12 mouse cellular contexts compared by ENCODE assay signal in the genomic region with DNA sequence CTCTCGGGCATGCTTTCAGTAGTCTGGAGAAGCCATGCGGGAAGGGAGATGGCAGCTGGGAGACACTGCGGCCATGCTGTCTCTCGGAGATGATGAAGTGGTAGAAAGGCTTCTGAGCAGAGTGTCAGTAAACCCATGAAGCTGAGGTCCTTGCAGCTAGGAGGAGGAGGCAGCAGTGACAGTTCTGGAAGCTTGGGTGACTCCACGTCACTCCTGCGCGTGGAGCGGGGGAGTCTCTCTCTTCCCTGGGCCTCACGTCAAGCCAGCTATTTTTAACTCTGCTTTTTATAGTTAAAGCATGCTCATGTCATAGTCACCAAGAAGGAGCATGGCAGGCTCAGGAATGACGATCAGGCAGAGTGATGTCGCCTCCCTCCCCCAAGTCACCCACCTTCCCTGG. TPM values are rescaled to one million over a fixed set of nuclear protein-coding genes. Genes with fewer than 3 reads are reported as not detected.
DNase-seq lines count a peak whose midpoint lies in the region; ATAC-seq and TF ChIP-seq lines count a peak whose summit lies in the region.
"Had no signal": no experiment of that assay in that cellular context is flagged by ENCODE, and none has a peak within 500 bp of the region (broad histone marks: within the 10 kb centered on the region; RNA-seq: fewer than 3 reads in every experiment).

No protein-coding gene starts in this region.

- TF ChIP-seq EP300 in liver, postnatal 0 days (IDR thresholded peaks at IDR 0.05; ENCODE audit: low read depth): no peak

- no peak overlapping the region for H3K4me3 ChIP-seq in forebrain, embryonic 14.5 days (ENCODE audit: low read depth, low read length)
- no peak overlapping the region for H3K4me3 ChIP-seq in forebrain, embryonic 13.5 days
- H3K4me3 ChIP-seq in liver, postnatal 0 days (ENCODE audit: low read depth, low read length): no peak overlapping the region
- no peak overlapping the region for H3K4me3 ChIP-seq in intestine, embryonic 16.5 days (ENCODE audit: low read length)
- H3K4me3 ChIP-seq in midbrain, postnatal 0 days (ENCODE audit: low read depth, low read length): no peak overlapping the region
- H3K4me3 ChIP-seq: embryonic facial prominence, embryonic 15.5 days; neural tube, embryonic 13.5 days had no signal

- intact Hi-C loops in left cerebral cortex, postnatal 36 days (cut with DNase I): loop anchor here (5.0 kb wide), 1 partner anchor 39 kb away; no protein-coding TSS in a partner anchor

- WGBS in forebrain, embryonic 14.5 days: 79% methylated on average over 11 of the region's 11 CpGs
- WGBS in forebrain, embryonic 13.5 days: 82% methylated on average over 11 of the region's 11 CpGs
- WGBS in liver, postnatal 0 days (ENCODE audit: insufficient replicate concordance): 67% methylated on average over 11 of the region's 11 CpGs
- 72% methylated on average over 11 of the region's 11 CpGs for WGBS in intestine, embryonic 16.5 days
- WGBS in midbrain, postnatal 0 days: 78% methylated on average over 11 of the region's 11 CpGs

- H3K36me3 ChIP-seq in forebrain, embryonic 14.5 days (ENCODE audit: control insufficient read depth, insufficient read depth, low read length): no peaks in the 10 kb centered on the region
- no peaks in the 10 kb centered on the region for H3K36me3 ChIP-seq in forebrain, embryonic 13.5 days (ENCODE audit: poor library complexity, severe bottlenecking)
- H3K36me3 ChIP-seq in liver, postnatal 0 days (replicated peaks; ENCODE audit: insufficient read depth, low read length): no peaks in the 10 kb centered on the region
- no peaks in the 10 kb centered on the region for H3K36me3 ChIP-seq in intestine, embryonic 16.5 days (ENCODE audit: control insufficient read depth, insufficient read depth, low read length)
- no peaks in the 10 kb centered on the region for H3K36me3 ChIP-seq in midbrain, postnatal 0 days (ENCODE audit: insufficient read depth, low read length)
- H3K36me3 ChIP-seq: embryonic facial prominence, embryonic 15.5 days; neural tube, embryonic 13.5 days had no signal

- ATAC-seq in forebrain, embryonic 14.5 days: no peak
- ATAC-seq in forebrain, embryonic 13.5 days: no peak
- no peak for ATAC-seq in liver, postnatal 0 days
- ATAC-seq in intestine, embryonic 16.5 days: no peak
- ATAC-seq in midbrain, postnatal 0 days (ENCODE audit: low FRiP score): no peak

- no peak overlapping the region for H3K27ac ChIP-seq in forebrain, embryonic 14.5 days (ENCODE audit: low read depth, low read length)
- H3K27ac ChIP-seq in forebrain, embryonic 13.5 days: no peak overlapping the region
- no peak overlapping the region for H3K27ac ChIP-seq in liver, postnatal 0 days (ENCODE audit: low read depth)
- no peak overlapping the region for H3K27ac ChIP-seq in intestine, embryonic 16.5 days (ENCODE audit: low read length)
- H3K27ac ChIP-seq in midbrain, postnatal 0 days (ENCODE audit: low read depth, low read length): no peak overlapping the region
- H3K27ac ChIP-seq: embryonic facial prominence, embryonic 15.5 days; neural tube, embryonic 13.5 days had no signal

- no peaks in the 10 kb centered on the region for H3K9me3 ChIP-seq in forebrain, embryonic 14.5 days (replicated peaks; ENCODE audit: control insufficient read depth, low read length)
- no peaks in the 10 kb centered on the region for H3K9me3 ChIP-seq in forebrain, embryonic 13.5 days (replicated peaks)
- H3K9me3 ChIP-seq in liver, postnatal 0 days (ENCODE audit: low read length): no peaks in the 10 kb centered on the region
- H3K9me3 ChIP-seq in intestine, embryonic 16.5 days (ENCODE audit: control insufficient read depth, low read length): no peaks in the 10 kb centered on the region; the same call in 1 of the 2 replicates
- no peaks in the 10 kb centered on the region for H3K9me3 ChIP-seq in midbrain, postnatal 0 days (ENCODE audit: low read length)
- H3K9me3 ChIP-seq: embryonic facial prominence, embryonic 15.5 days; neural tube, embryonic 13.5 days had no signal

- no peaks in the 10 kb centered on the region for H3K27me3 ChIP-seq in forebrain, embryonic 14.5 days (replicated peaks; ENCODE audit: control insufficient read depth, insufficient read depth, low read length)
- no peaks in the 10 kb centered on the region for H3K27me3 ChIP-seq in forebrain, embryonic 13.5 days
- no peaks in the 10 kb centered on the region for H3K27me3 ChIP-seq in liver, postnatal 0 days (ENCODE audit: insufficient read depth, low read length)
- H3K27me3 ChIP-seq in intestine, embryonic 16.5 days (replicated peaks; ENCODE audit: control insufficient read depth, insufficient read depth, low read length): no peaks in the 10 kb centered on the region
- no peaks in the 10 kb centered on the region for H3K27me3 ChIP-seq in midbrain, postnatal 0 days (ENCODE audit: insufficient read depth, low read length)
- H3K27me3 ChIP-seq: embryonic facial prominence, embryonic 15.5 days had no signal

- no peak overlapping the region for H3K9ac ChIP-seq in forebrain, embryonic 14.5 days (ENCODE audit: low read length)
- H3K9ac ChIP-seq in forebrain, embryonic 13.5 days: no peak overlapping the region
- no peak overlapping the region for H3K9ac ChIP-seq in liver, postnatal 0 days (replicated peaks)
- no peak overlapping the region for H3K9ac ChIP-seq in intestine, embryonic 16.5 days (ENCODE audit: low read depth, low read length)
- H3K9ac ChIP-seq in midbrain, postnatal 0 days (replicated peaks; ENCODE audit: low read length, poor library complexity, severe bottlenecking): no peak overlapping the region
- H3K9ac ChIP-seq: embryonic facial prominence, embryonic 15.5 days; neural tube, embryonic 13.5 days had no signal

- no peak for TF ChIP-seq CTCF in liver, postnatal 0 days (IDR thresholded peaks at IDR 0.05; ENCODE audit: low read depth)
- TF ChIP-seq CTCF in midbrain, postnatal 0 days (IDR thresholded peaks at IDR 0.05): no peak

- no peak overlapping the region for H3K4me2 ChIP-seq in forebrain, embryonic 14.5 days (ENCODE audit: low read length)
- H3K4me2 ChIP-seq in forebrain, embryonic 13.5 days: no peak overlapping the region
- H3K4me2 ChIP-seq in liver, postnatal 0 days (ENCODE audit: low read depth, low read length): no peak overlapping the region
- no peak overlapping the region for H3K4me2 ChIP-seq in intestine, embryonic 16.5 days (ENCODE audit: low read depth, low read length)
- no peak overlapping the region for H3K4me2 ChIP-seq in midbrain, postnatal 0 days (ENCODE audit: low read depth, low read length, poor library complexity, severe bottlenecking)
- H3K4me2 ChIP-seq: embryonic facial prominence, embryonic 15.5 days; neural tube, embryonic 13.5 days had no signal

- peak; percentile 48 for DNase-seq in forebrain, embryonic 14.5 days (ENCODE audit: low spot score)
- DNase-seq in gastrocnemius, postnatal 25 days: peak; percentile 37
- DNase-seq in heart, postnatal 4 days: peak; percentile 62
- peak; percentile 80 to 85 for DNase-seq in left cerebral cortex, postnatal 36 days (ENCODE audit: low spot score in 2 of 2)
- DNase-seq in liver, postnatal 0 days: no peak
- no peak for DNase-seq in midbrain, postnatal 0 days (ENCODE audit: low spot score)
- DNase-seq: adrenal gland, adult 2 months; cerebellum, adult 18-20 months had no signal

- peaks cover 7% of the 10 kb centered on the region; the same call in 1 of the 2 replicates for H3K4me1 ChIP-seq in forebrain, embryonic 14.5 days (ENCODE audit: control insufficient read depth, insufficient read depth, low read length)
- peaks cover 12% of the 10 kb centered on the region for H3K4me1 ChIP-seq in forebrain, embryonic 13.5 days
- peaks cover 4% of the 10 kb centered on the region for H3K4me1 ChIP-seq in liver, postnatal 0 days (ENCODE audit: insufficient read depth)
- 0 out of 2 replicates have a peak, but pooled peaks cover 2% of the 10 kb centered on the region for H3K4me1 ChIP-seq in intestine, embryonic 16.5 days (ENCODE audit: control insufficient read depth, insufficient read depth, low read length)
- no peaks in the 10 kb centered on the region; the same call in 1 of the 2 replicates for H3K4me1 ChIP-seq in midbrain, postnatal 0 days (ENCODE audit: insufficient read depth, low read length)

RNA-seq across cellular contexts. Expression of a gene that starts 56.3 kb away (rescaled TPM):
- 57.2 and 71.2 TPM in 2 replicates for polyA plus RNA-seq in forebrain, embryonic 14.5 days (2014; fragmentation: Nextera tagmentation; extraction: Ambion mirVana)
- polyA plus RNA-seq in forebrain, embryonic 13.5 days (2015; fragmentation: Nextera tagmentation; extraction: Ambion mirVana): 81.0 and 89.3 TPM in 2 replicates
- total RNA-seq in gastrocnemius, postnatal 25 days (2021): 10 to 100 TPM; 49.1 to 75.2 TPM
- 10 to 100 TPM; 16.5 to 17.7 TPM for total RNA-seq in heart, postnatal 4 days (2021)
- total RNA-seq in left cerebral cortex, postnatal 36 days (2021): 10 to 100 TPM; 57.4 to 69.7 TPM
- polyA plus RNA-seq in liver, postnatal 0 days (2015; fragmentation: Nextera tagmentation; extraction: Ambion mirVana): 1.00 and 1.4 TPM in 2 replicates
- polyA plus RNA-seq in intestine, embryonic 16.5 days (2015; fragmentation: Nextera tagmentation; extraction: Ambion mirVana): 7.2 and 7.4 TPM in 2 replicates
- 112 and 139 TPM in 2 replicates for total RNA-seq in midbrain, postnatal 0 days (2014; rRNA removed)
- 49.6 and 49.8 TPM in 2 replicates for polyA plus RNA-seq in midbrain, postnatal 0 days (2015; fragmentation: Nextera tagmentation; extraction: Ambion mirVana)

Comparison
In these comparisons a context has a peak if more than half of its experiments do, and no peak if none do; other contexts are left out.
1. DNase-seq: peak in forebrain, embryonic 14.5 days (single experiment), gastrocnemius, postnatal 25 days (single experiment), heart, postnatal 4 days (single experiment) and left cerebral cortex, postnatal 36 days (2 of 2); none in liver, postnatal 0 days (single experiment) and midbrain, postnatal 0 days (single experiment).